Comparison of ENCODE assay signal across 22 mouse cellular contexts in genomic region chr16:95388292-95388691, GRCm38 (mm10).
"Had no signal": no experiment of that assay in that cellular context is flagged by ENCODE, and none has a peak within 500 bp of the region (broad histone marks: within the 10 kb centered on the region; RNA-seq: fewer than 3 reads in every experiment).

No protein-coding gene starts in this region.

- H3K4me1 ChIP-seq: lung, embryonic 15.5 days; midbrain, embryonic 10.5 days; midbrain, embryonic 12.5 days; neural tube, embryonic 13.5 days had no signal

- H3K4me3 ChIP-seq: lung, embryonic 15.5 days; midbrain, embryonic 10.5 days; midbrain, embryonic 12.5 days; myocyte; neural tube, embryonic 13.5 days; neural tube, embryonic 15.5 days had no signal

- DNase-seq: liver, postnatal 0 days; lung, adult 2 months; lung, postnatal 14 days; lung, postnatal 36 days; midbrain, embryonic 14.5 days; retina, postnatal 1 day; right cerebral cortex, adult 18-20 months; right cerebral cortex, postnatal 25 days; right cerebral cortex, postnatal 4 days; spleen, adult 18-20 months; thymus, adult 18-20 months; thymus, postnatal 14 days; thymus, postnatal 36 days had no signal

- ATAC-seq: liver, postnatal 0 days; lung, postnatal 0 days; midbrain, embryonic 16.5 days had no signal

- H3K27ac ChIP-seq: lung, embryonic 15.5 days; macrophage; midbrain, embryonic 10.5 days; midbrain, embryonic 12.5 days; neural tube, embryonic 13.5 days; neural tube, embryonic 15.5 days had no signal
